Comparison of ENCODE assay signal across 9 mouse cellular contexts in genomic region chr16:95704662-95705330, GRCm38 (mm10). TPM values are rescaled to one million over a fixed set of nuclear protein-coding genes. Genes with fewer than 3 reads are reported as not detected.
DNase-seq lines count a peak whose midpoint lies in the region; ATAC-seq and TF ChIP-seq lines count a peak whose summit lies in the region.
"Had no signal": no experiment of that assay in that cellular context is flagged by ENCODE, and none has a peak within 500 bp of the region (broad histone marks: within the 10 kb centered on the region; RNA-seq: fewer than 3 reads in every experiment).

No protein-coding gene starts in this region.

- TF ChIP-seq EP300 in liver, postnatal 0 days (IDR thresholded peaks at IDR 0.05; ENCODE audit: low read depth): no peak

- no peak overlapping the region for H3K27ac ChIP-seq in forebrain, embryonic 11.5 days (ENCODE audit: low read depth, low read length)
- no peak overlapping the region for H3K27ac ChIP-seq in forebrain, embryonic 15.5 days (replicated peaks)
- peak overlapping the region; percentile 39 for H3K27ac ChIP-seq in lung, embryonic 15.5 days
- no peak overlapping the region for H3K27ac ChIP-seq in hindbrain, embryonic 11.5 days (ENCODE audit: low read depth, low read length)
- peak overlapping the region; percentile 30; the same call in 1 of the 2 replicates for H3K27ac ChIP-seq in liver, postnatal 0 days (ENCODE audit: low read depth)

- TF ChIP-seq CTCF in liver, postnatal 0 days (IDR thresholded peaks at IDR 0.05; ENCODE audit: low read depth): no peak

- ATAC-seq in forebrain, embryonic 11.5 days (replicated peaks; ENCODE audit: low FRiP score): no peak
- no peak for ATAC-seq in forebrain, embryonic 15.5 days (replicated peaks)
- no peak for ATAC-seq in lung, embryonic 15.5 days (ENCODE audit: borderline replicate concordance, extremely low read depth, low FRiP score, low TSS enrichment)
- ATAC-seq in hindbrain, embryonic 11.5 days (ENCODE audit: low FRiP score): no peak
- ATAC-seq in liver, postnatal 0 days: no peak

- H3K27me3 ChIP-seq in forebrain, embryonic 11.5 days (ENCODE audit: control insufficient read depth, insufficient read depth, low read length): peaks cover 10% of the 10 kb centered on the region
- H3K27me3 ChIP-seq in forebrain, embryonic 15.5 days: no peaks in the 10 kb centered on the region
- H3K27me3 ChIP-seq in lung, embryonic 15.5 days: no peaks in the 10 kb centered on the region
- H3K27me3 ChIP-seq in hindbrain, embryonic 11.5 days (ENCODE audit: control insufficient read depth, insufficient read depth, low read length): peaks cover 2% of the 10 kb centered on the region; the same call in 1 of the 2 replicates
- no peaks in the 10 kb centered on the region for H3K27me3 ChIP-seq in liver, postnatal 0 days (ENCODE audit: insufficient read depth, low read length)

- no peak overlapping the region for H3K4me3 ChIP-seq in forebrain, embryonic 11.5 days (ENCODE audit: low read depth, low read length)
- H3K4me3 ChIP-seq in forebrain, embryonic 15.5 days: no peak overlapping the region
- peak overlapping the region; percentile 92 for H3K4me3 ChIP-seq in lung, embryonic 15.5 days
- H3K4me3 ChIP-seq in hindbrain, embryonic 11.5 days (ENCODE audit: low read depth, low read length): 0 out of 2 replicates have a peak overlapping the region, but pooled peaks have one; percentile 6
- peak overlapping the region; percentile 65 for H3K4me3 ChIP-seq in liver, postnatal 0 days (ENCODE audit: low read depth, low read length)

- peak; percentile 41 for DNase-seq in forebrain, embryonic 11.5 days (ENCODE audit: low spot score)
- DNase-seq in lung, postnatal 25 days (ENCODE audit: low spot score): no peak
- DNase-seq in hindbrain, embryonic 11.5 days (ENCODE audit: low spot score): no peak
- no peak for DNase-seq in liver, postnatal 0 days
- DNase-seq in spleen, postnatal 14 days (ENCODE audit: low spot score in 2 of 2): no peak
- DNase-seq in ovary, postnatal 36 days (ENCODE audit: low spot score): no peak
- DNase-seq: adrenal gland, postnatal 14 days had no signal

- H3K9ac ChIP-seq in forebrain, embryonic 11.5 days (ENCODE audit: low read length): no peak overlapping the region
- no peak overlapping the region for H3K9ac ChIP-seq in forebrain, embryonic 15.5 days (replicated peaks)
- peak overlapping the region; percentile 34 for H3K9ac ChIP-seq in lung, embryonic 15.5 days
- no peak overlapping the region for H3K9ac ChIP-seq in hindbrain, embryonic 11.5 days (ENCODE audit: low read depth, low read length)
- H3K9ac ChIP-seq in liver, postnatal 0 days (replicated peaks): peak overlapping the region; percentile 33; the same call in 1 of the 2 replicates

- no peaks in the 10 kb centered on the region for H3K9me3 ChIP-seq in forebrain, embryonic 11.5 days (ENCODE audit: control insufficient read depth, low read length)
- H3K9me3 ChIP-seq in forebrain, embryonic 15.5 days: no peaks in the 10 kb centered on the region
- H3K9me3 ChIP-seq in lung, embryonic 15.5 days: no peaks in the 10 kb centered on the region
- no peaks in the 10 kb centered on the region for H3K9me3 ChIP-seq in hindbrain, embryonic 11.5 days (ENCODE audit: control insufficient read depth, low read length)
- H3K9me3 ChIP-seq in liver, postnatal 0 days (ENCODE audit: low read length): no peaks in the 10 kb centered on the region

- no peak overlapping the region for H3K4me2 ChIP-seq in forebrain, embryonic 11.5 days (ENCODE audit: low read depth, low read length, severe bottlenecking)
- H3K4me2 ChIP-seq in forebrain, embryonic 15.5 days (replicated peaks): no peak overlapping the region
- peak overlapping the region; percentile 84 for H3K4me2 ChIP-seq in lung, embryonic 15.5 days
- H3K4me2 ChIP-seq in hindbrain, embryonic 11.5 days (replicated peaks; ENCODE audit: low read depth, low read length): no peak overlapping the region
- peak overlapping the region; percentile 91 for H3K4me2 ChIP-seq in liver, postnatal 0 days (ENCODE audit: low read depth, low read length)

- 90% methylated on average over 10 of the region's 10 CpGs for WGBS in forebrain, embryonic 11.5 days
- WGBS in forebrain, embryonic 15.5 days: 84% methylated on average over 10 of the region's 10 CpGs
- WGBS in lung, embryonic 15.5 days: 51% methylated on average over 10 of the region's 10 CpGs
- WGBS in hindbrain, embryonic 11.5 days: 85% methylated on average over 10 of the region's 10 CpGs
- 62% methylated on average over 10 of the region's 10 CpGs for WGBS in liver, postnatal 0 days (ENCODE audit: insufficient replicate concordance)

- H3K4me1 ChIP-seq in forebrain, embryonic 11.5 days (replicated peaks; ENCODE audit: control insufficient read depth, insufficient read depth, low read length): peaks cover 6% of the 10 kb centered on the region; the same call in 1 of the 2 replicates
- peaks cover 15% of the 10 kb centered on the region for H3K4me1 ChIP-seq in forebrain, embryonic 15.5 days
- peaks cover 53% of the 10 kb centered on the region for H3K4me1 ChIP-seq in lung, embryonic 15.5 days
- H3K4me1 ChIP-seq in hindbrain, embryonic 11.5 days (replicated peaks; ENCODE audit: control insufficient read depth, insufficient read depth, low read length): no peaks in the 10 kb centered on the region
- peaks cover 31% of the 10 kb centered on the region for H3K4me1 ChIP-seq in liver, postnatal 0 days (ENCODE audit: insufficient read depth)

- H3K36me3 ChIP-seq in forebrain, embryonic 11.5 days (ENCODE audit: control insufficient read depth, insufficient read depth, low read length): no peaks in the 10 kb centered on the region
- H3K36me3 ChIP-seq in forebrain, embryonic 15.5 days: 0 out of 2 replicates have a peak, but pooled peaks cover 2% of the 10 kb centered on the region
- H3K36me3 ChIP-seq in lung, embryonic 15.5 days: peaks cover 18% of the 10 kb centered on the region
- H3K36me3 ChIP-seq in hindbrain, embryonic 11.5 days (ENCODE audit: control insufficient read depth, insufficient read depth, low read length): no peaks in the 10 kb centered on the region
- peaks cover 17% of the 10 kb centered on the region for H3K36me3 ChIP-seq in liver, postnatal 0 days (replicated peaks; ENCODE audit: insufficient read depth, low read length)

RNA-seq across cellular contexts. Expression of gene Ets2, which starts 2.9 kb away (rescaled TPM):
- 15.6 and 16.1 TPM in 2 replicates for polyA plus RNA-seq in forebrain, embryonic 11.5 days (2014; fragmentation: Nextera tagmentation; extraction: Ambion mirVana)
- 14.4 and 16.9 TPM in 2 replicates for polyA plus RNA-seq in forebrain, embryonic 15.5 days (2015; fragmentation: Nextera tagmentation; extraction: Ambion mirVana)
- 96.1 and 107 TPM in 2 replicates for polyA plus RNA-seq in lung, embryonic 15.5 days (2015; fragmentation: Nextera tagmentation; extraction: Ambion mirVana)
- 17.6 and 25.0 TPM in 2 replicates for polyA plus RNA-seq in hindbrain, embryonic 11.5 days (2014; fragmentation: Nextera tagmentation; extraction: Ambion mirVana)
- polyA plus RNA-seq in liver, postnatal 0 days (2015; fragmentation: Nextera tagmentation; extraction: Ambion mirVana): 13.2 and 13.5 TPM in 2 replicates

Comparison
In these comparisons a context has a peak if more than half of its experiments do, and no peak if none do; other contexts are left out.
1. H3K27ac ChIP-seq: peak in lung, embryonic 15.5 days (single experiment) and liver, postnatal 0 days (single experiment); none in forebrain, embryonic 11.5 days (single experiment), forebrain, embryonic 15.5 days (single experiment) and hindbrain, embryonic 11.5 days (single experiment).
2. H3K4me2 ChIP-seq: peak in lung, embryonic 15.5 days (single experiment) and liver, postnatal 0 days (single experiment); none in forebrain, embryonic 11.5 days (single experiment), forebrain, embryonic 15.5 days (single experiment) and hindbrain, embryonic 11.5 days (single experiment).
3. H3K4me3 ChIP-seq: peak in lung, embryonic 15.5 days (single experiment), hindbrain, embryonic 11.5 days (single experiment) and liver, postnatal 0 days (single experiment); none in forebrain, embryonic 11.5 days (single experiment) and forebrain, embryonic 15.5 days (single experiment).
4. H3K9ac ChIP-seq: peak in lung, embryonic 15.5 days (single experiment) and liver, postnatal 0 days (single experiment); none in forebrain, embryonic 11.5 days (single experiment), forebrain, embryonic 15.5 days (single experiment) and hindbrain, embryonic 11.5 days (single experiment).